Mouse (Mus musculus): Measurements from ENCODE around the gene Grrp1. TPM values are rescaled to one million over a fixed set of nuclear protein-coding genes. Genes with fewer than 3 reads are reported as not detected.

Gene Grrp1
- polyA plus RNA-seq, 1 experiment = 7.7 TPM

GRCm38 (mm10) chr4:134293061-134293691 is 39.3 kb upstream of the Grrp1 start:
- no peak overlapping the region for H3K4me3 ChIP-seq (ENCODE audit: insufficient read depth, low read length)
- H3K27ac ChIP-seq (ENCODE audit: insufficient read depth, low read length) = no peak overlapping the region
- peaks cover 2% of the 10 kb centered on the region for H3K4me1 ChIP-seq (ENCODE audit: control insufficient read depth, insufficient read depth, low read length)
- TF ChIP-seq CTCF (IDR thresholded peaks at IDR 0.05; ENCODE audit: extremely low read depth, insufficient read depth, low read length) (no peak), POLR2A (IDR thresholded peaks at IDR 0.05; ENCODE audit: extremely low read depth, insufficient read depth, low read length) (no peak)

DNA sequence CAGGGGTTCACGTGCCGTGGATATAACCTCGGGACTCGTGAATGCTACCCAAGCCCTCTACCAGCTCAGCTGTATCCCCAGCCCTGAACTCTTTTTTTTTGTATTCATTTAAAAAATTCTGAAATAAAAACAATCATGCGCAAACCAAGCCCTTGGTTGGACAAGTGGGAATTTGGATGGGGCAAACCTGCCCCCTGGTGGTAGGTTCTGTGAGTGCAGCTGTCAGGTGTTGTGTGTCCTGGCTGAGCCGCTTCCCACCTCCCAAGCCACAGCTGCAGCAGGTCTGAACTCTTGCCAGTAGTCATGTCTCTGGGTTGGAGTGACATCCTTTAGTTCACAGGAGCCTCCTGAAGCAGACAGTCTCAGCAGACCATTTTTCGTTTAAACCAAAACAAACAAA is 38.2 kb upstream of the Grrp1 start:
- H3K27ac ChIP-seq (ENCODE audit: insufficient read depth, low read length) = no peak overlapping the region
- peaks cover 2% of the 10 kb centered on the region for H3K4me1 ChIP-seq (ENCODE audit: control insufficient read depth, insufficient read depth, low read length)
- TF ChIP-seq CTCF (IDR thresholded peaks at IDR 0.05; ENCODE audit: extremely low read depth, insufficient read depth, low read length) (peak; percentile 91), POLR2A (IDR thresholded peaks at IDR 0.05; ENCODE audit: extremely low read depth, insufficient read depth, low read length) (no peak)
- H3K4me3 ChIP-seq (ENCODE audit: insufficient read depth, low read length) = no peak overlapping the region

DNA sequence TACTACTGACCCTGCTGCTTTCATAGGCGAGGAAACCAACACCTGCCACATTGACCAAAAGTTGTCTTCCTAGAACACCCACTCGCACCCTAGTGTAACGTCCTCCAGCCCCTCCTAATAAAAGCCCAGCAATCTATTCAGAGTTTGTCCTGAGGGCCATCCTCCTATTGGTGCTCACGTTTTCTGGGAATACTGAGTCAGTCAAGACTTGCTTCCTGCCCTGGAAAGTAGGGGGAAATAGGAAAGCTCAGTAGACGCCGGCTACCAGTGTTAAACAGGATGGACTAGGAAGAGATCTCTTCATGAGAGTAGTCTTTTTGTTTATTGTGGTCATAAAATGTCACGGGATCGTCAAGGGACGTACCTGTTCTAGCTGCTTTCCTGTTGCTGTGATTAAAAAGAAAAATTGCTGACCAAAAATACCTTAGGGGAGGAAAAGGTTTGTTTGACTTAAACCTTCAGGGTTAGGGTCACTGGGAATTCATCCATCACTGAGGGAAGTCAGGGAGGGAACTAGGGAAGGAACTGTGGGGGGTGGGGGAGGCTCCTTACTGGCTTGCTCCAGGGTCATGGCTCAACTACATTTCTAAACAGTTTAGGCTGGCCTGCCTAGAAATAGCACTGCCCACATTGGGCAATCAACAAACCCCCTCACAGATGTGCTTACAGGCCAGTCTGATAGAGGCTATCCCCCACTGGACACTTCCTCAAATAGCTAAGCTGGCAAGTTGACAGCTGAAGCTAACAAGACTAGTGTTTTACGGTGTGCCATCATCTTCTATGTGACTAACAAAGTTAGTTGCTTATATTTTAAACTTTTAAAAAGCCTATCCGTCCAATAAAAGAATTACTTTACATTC is 34.7 kb upstream of the Grrp1 start:
- peaks cover 4% of the 10 kb centered on the region for H3K4me1 ChIP-seq (ENCODE audit: control insufficient read depth, insufficient read depth, low read length)
- peak overlapping the region; percentile 72; the same call in 1 of the 2 replicates for H3K4me3 ChIP-seq (ENCODE audit: insufficient read depth, low read length)
- H3K27ac ChIP-seq (ENCODE audit: insufficient read depth, low read length) = no peak overlapping the region
- no peak for TF ChIP-seq POLR2A (IDR thresholded peaks at IDR 0.05; ENCODE audit: extremely low read depth, insufficient read depth, low read length)
- TF ChIP-seq CTCF (IDR thresholded peaks at IDR 0.05; ENCODE audit: extremely low read depth, insufficient read depth, low read length) = no peak

DNA sequence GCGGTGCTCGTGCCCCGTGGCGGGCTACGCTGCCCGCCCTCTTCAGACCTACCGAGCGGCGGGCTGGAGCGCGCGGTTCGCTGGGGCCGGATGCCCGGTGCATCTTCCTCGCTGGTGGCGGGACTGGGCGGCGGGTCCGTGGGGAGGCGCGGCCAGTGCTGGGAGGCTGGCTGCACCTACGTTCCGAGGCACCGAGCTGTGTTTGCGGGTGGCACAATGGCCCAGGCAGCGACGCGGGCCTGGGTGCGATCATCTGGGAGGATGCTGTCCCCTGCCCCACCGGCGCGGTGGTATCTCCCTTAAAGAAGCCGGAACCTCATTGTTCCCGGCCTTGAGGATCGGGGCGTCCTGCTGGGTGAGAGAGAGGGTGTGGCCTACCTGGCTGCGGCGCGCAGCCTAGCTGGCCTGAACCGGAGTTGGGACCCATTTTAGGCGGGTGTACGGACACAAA is 33.7 kb upstream of the Grrp1 start, which contains the start of gene Pdik1l:
Pdik1l (minus strand) TSS at position 321 of the 451 bp plus-strand sequence.
- Histone ChIP-seq H3K27ac (ENCODE audit: insufficient read depth, low read length) (peak within 1 kb of the TSS; percentile 98), H3K4me1 (ENCODE audit: control insufficient read depth, insufficient read depth, low read length) (peaks cover 4% of the 10 kb centered on the region), H3K4me3 (ENCODE audit: insufficient read depth, low read length) (peak within 1 kb of the TSS; percentile 72)
- TF ChIP-seq CTCF (IDR thresholded peaks at IDR 0.05; ENCODE audit: extremely low read depth, insufficient read depth, low read length) (no peak), POLR2A (IDR thresholded peaks at IDR 0.05; ENCODE audit: extremely low read depth, insufficient read depth, low read length) (0 out of 2 replicates have a peak, but pooled peaks have one; percentile 23)

DNA sequence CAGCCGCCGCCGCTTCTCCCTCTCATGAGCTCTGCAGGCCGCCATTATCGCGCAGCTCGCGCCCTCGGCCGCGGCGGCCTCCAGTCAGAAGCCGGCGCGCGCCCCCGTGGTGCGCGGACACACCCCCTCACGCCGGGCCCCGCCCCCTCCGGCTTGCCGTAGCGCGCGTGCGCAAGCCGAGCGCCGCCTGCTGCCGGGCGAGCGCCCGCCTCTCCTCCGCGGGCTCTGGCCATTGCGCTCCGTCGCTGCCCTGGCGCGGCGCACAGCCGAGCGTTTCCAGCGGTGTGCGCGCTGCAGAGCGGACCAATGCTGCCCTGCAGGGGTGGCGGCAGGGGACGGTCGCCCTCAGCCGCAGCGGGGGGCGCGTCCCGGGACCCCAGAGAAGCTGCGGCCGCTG is 33.3 kb upstream of the Grrp1 start:
- peak overlapping the region; percentile 72 for H3K4me3 ChIP-seq (ENCODE audit: insufficient read depth, low read length)
- TF ChIP-seq CTCF (IDR thresholded peaks at IDR 0.05; ENCODE audit: extremely low read depth, insufficient read depth, low read length) (no peak), POLR2A (IDR thresholded peaks at IDR 0.05; ENCODE audit: extremely low read depth, insufficient read depth, low read length) (peak; percentile 69)
- H3K27ac ChIP-seq (ENCODE audit: insufficient read depth, low read length) = peak overlapping the region; percentile 98
- H3K4me1 ChIP-seq (ENCODE audit: control insufficient read depth, insufficient read depth, low read length) = peaks cover 4% of the 10 kb centered on the region

DNA sequence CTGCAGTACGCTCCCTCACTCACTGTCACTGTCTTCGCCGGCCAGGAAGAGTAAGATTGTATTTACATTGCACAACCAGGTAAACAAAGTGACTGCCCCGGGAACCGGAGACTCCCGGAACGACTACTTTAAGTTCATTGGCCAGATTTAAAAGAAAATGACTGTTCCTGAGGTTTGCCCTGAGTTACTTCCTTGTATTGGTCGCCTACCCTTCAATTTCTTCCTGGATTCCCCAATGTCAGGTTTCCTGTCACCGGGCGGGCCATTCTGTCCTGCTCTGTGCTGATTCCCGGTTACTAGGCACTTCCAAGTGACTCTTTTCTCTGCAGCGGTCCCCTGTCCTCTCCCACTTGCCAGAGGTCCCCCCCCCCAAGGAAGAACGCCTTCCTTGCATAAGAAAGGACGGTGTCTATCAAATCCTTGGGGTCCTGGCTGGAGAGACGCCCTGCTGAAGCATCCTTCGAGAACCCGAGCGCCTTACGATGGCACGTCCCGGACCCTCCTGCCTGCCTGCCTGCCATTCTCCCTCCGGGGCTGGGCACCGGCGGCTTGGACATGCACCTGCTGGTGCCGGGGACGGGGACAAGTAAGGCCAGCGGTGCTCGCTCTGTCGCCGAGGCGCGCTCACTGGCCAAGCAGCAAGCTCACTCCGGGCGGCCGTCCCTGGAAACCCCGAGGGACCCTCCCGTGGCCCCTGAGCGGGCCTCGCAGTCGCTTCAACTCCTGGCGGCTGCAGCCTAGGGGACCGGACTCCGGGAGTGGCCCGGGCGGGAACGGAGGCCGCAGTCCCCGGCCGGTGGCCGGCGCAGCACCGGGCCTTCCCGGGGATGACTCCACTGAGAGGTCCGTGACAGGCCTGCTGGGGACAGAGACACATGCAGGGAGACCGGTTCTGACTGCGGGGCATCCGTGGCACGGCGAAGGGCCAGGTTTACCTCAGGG is 32.6 kb upstream of the Grrp1 start:
- Histone ChIP-seq H3K4me1 (ENCODE audit: control insufficient read depth, insufficient read depth, low read length) (peaks cover 4% of the 10 kb centered on the region), H3K27ac (ENCODE audit: insufficient read depth, low read length) (no peak overlapping the region)

DNA sequence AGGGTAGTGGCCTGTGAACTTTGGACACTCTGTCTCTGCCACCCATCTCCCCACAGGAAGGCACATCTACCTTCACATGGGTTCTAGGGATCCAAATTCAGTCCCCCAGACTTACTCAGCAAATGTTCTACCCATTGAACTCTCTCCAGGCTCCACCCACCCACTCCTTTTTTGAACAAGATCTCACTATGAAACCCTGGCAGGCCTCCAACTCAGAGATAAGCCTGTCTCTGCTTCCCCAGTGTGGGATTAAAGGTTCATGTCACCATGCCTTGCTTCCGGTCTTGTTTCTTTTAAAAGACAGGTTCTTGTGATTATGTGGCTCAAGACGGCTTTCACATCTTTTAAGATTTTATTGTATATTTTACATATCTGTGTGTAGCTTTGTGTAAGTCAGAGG is 31.0 kb upstream of the Grrp1 start:
- Histone ChIP-seq H3K27ac (ENCODE audit: insufficient read depth, low read length) (no peak overlapping the region), H3K4me3 (ENCODE audit: insufficient read depth, low read length) (no peak overlapping the region), H3K4me1 (ENCODE audit: control insufficient read depth, insufficient read depth, low read length) (peaks cover 4% of the 10 kb centered on the region)
- TF ChIP-seq CTCF (IDR thresholded peaks at IDR 0.05; ENCODE audit: extremely low read depth, insufficient read depth, low read length) = no peak
- TF ChIP-seq POLR2A (IDR thresholded peaks at IDR 0.05; ENCODE audit: extremely low read depth, insufficient read depth, low read length) = no peak

More for the DNA sequence above, 32.6 kb upstream of the Grrp1 start:
- peak overlapping the region; percentile 72 for H3K4me3 ChIP-seq (ENCODE audit: insufficient read depth, low read length)
- TF ChIP-seq CTCF (IDR thresholded peaks at IDR 0.05; ENCODE audit: extremely low read depth, insufficient read depth, low read length) = no peak
- TF ChIP-seq POLR2A (IDR thresholded peaks at IDR 0.05; ENCODE audit: extremely low read depth, insufficient read depth, low read length) = no peak

- Histone ChIP-seq H3K27ac (ENCODE audit: insufficient read depth, low read length) (no peak overlapping the region), H3K4me1 (ENCODE audit: control insufficient read depth, insufficient read depth, low read length) (no peaks in the 10 kb centered on the region), H3K4me3 (ENCODE audit: insufficient read depth, low read length) (no peak overlapping the region)
- TF ChIP-seq POLR2A (IDR thresholded peaks at IDR 0.05; ENCODE audit: extremely low read depth, insufficient read depth, low read length) = no peak
- no peak for TF ChIP-seq CTCF (IDR thresholded peaks at IDR 0.05; ENCODE audit: extremely low read depth, insufficient read depth, low read length)
These were observed 19.8 kb upstream of the Grrp1 start for GRCm38 (mm10) chr4:134273417-134274345.

Measured in cortical plate, adult 2 months (tissue).